Mouse (Mus musculus): ENCODE results near the gene Pdzd2. TPM values are rescaled to one million over a fixed set of nuclear protein-coding genes. Genes with fewer than 3 reads are reported as not detected.

Pdzd2 gene
- polyA plus RNA-seq, 2 experiments, result 0.19 to 0.89 TPM

DNA sequence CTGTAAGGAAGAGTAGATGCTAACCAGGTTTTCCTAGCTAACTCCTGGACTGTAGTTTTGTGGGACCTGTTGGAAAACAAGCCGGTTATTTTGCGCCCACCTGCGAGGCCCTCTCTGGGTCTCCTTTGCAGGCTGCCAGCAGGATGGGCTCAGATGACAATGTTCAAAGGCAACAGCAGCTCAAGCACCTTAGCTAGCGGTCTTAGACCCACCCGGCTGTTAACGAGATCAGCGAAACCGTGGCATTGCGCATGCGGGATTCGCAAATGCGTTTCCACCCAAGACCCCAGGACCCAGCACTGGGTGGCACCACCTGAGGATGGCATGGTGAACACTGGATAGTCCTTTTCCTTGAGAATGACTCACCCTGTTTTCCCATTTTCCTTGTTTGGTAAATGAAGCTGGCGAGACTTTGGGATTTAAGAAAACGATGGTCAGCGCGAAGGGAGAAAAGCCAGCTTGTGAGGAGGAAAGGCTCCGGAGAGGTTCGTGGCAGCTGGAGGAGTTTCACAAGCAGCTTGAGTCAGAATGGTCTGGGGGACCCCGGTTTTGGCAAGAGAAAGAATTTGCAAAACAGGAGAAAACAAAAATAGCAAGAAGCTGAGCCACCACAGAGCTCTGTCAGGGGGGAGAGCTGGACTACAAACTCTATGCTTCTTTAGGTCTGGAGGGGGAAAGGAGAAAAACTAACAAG is 379.1 kb downstream of the Pdzd2 start:
- TF ChIP-seq CTCF (IDR thresholded peaks at IDR 0.05; ENCODE audit: low read depth), result no peak
- no peak for TF ChIP-seq EP300 (IDR thresholded peaks at IDR 0.05; ENCODE audit: low read depth)
- ATAC-seq (ENCODE audit: insufficient read depth), result no peak
- no peak for DNase-seq (ENCODE audit: low read depth in 3 of 3, low spot score in 3 of 3)
- H3K4me2 ChIP-seq (ENCODE audit: low read depth), result no peak overlapping the region
- H3K9ac ChIP-seq (replicated peaks), result no peak overlapping the region
- H3K4me1 ChIP-seq (replicated peaks; ENCODE audit: control insufficient read depth in 2 of 2, insufficient read depth in 2 of 2, low read length in 1 of 2), result peaks cover under 1 to 4% of the 10 kb centered on the region in 2 experiments; a peak in 3 of 4 replicates
- no peak overlapping the region for H3K27ac ChIP-seq
- 84% methylated on average over 19 of the region's 19 CpGs for WGBS (ENCODE audit: insufficient replicate concordance)
- H3K27me3 ChIP-seq (ENCODE audit: control insufficient read depth, insufficient read depth, low read length), result no peaks in the 10 kb centered on the region
- H3K9me3 ChIP-seq (ENCODE audit: control insufficient read depth, low read length), result no peaks in the 10 kb centered on the region
- no peak overlapping the region for H3K4me3 ChIP-seq (ENCODE audit: insufficient read depth in 1 of 2, low read depth in 2 of 2, low read length in 2 of 2)
- peaks cover under 1% of the 10 kb centered on the region for H3K36me3 ChIP-seq (replicated peaks; ENCODE audit: control insufficient read depth, insufficient read depth, low read depth)

DNA sequence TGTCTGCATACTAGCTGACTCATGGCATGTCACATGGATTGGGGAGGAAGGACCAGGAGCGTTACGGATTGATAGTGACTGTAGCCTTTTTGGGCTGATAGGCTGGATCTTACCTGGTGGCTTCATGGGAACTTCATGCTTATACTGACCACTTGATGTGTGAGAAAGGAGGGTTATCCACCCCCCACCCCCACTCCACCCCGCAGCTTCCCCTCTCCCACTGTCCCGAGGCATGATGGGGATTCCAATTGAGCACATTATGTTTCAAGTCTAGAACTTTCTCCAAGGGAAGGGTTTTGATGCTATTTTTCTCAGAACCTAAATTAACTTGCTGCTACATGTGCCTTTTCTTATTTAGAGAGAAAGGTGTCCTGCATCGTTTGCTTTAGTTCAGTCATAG is 381.3 kb downstream of the Pdzd2 start:
- H3K27me3 ChIP-seq (ENCODE audit: control insufficient read depth, insufficient read depth, low read length), result no peaks in the 10 kb centered on the region
- peaks cover 15% of the 10 kb centered on the region for H3K36me3 ChIP-seq (replicated peaks; ENCODE audit: control insufficient read depth, insufficient read depth, low read depth)
- H3K9me3 ChIP-seq (ENCODE audit: control insufficient read depth, low read length), result no peaks in the 10 kb centered on the region
- no peak for ATAC-seq (ENCODE audit: insufficient read depth)
- no peak overlapping the region for H3K4me3 ChIP-seq (ENCODE audit: insufficient read depth in 1 of 2, low read depth in 2 of 2, low read length in 2 of 2)
- 89% methylated on average over 5 of the region's 5 CpGs for WGBS (ENCODE audit: insufficient replicate concordance)
- no peak for DNase-seq (ENCODE audit: low read depth in 3 of 3, low spot score in 3 of 3)
- H3K27ac ChIP-seq, result no peak overlapping the region
- H3K4me2 ChIP-seq (ENCODE audit: low read depth), result no peak overlapping the region
- H3K4me1 ChIP-seq (replicated peaks; ENCODE audit: control insufficient read depth in 2 of 2, insufficient read depth in 2 of 2, low read length in 1 of 2), result no peaks in the 10 kb centered on the region
- no peak for TF ChIP-seq CTCF (IDR thresholded peaks at IDR 0.05; ENCODE audit: low read depth)
- no peak for TF ChIP-seq EP300 (IDR thresholded peaks at IDR 0.05; ENCODE audit: low read depth)
- H3K9ac ChIP-seq (replicated peaks), result no peak overlapping the region

DNA sequence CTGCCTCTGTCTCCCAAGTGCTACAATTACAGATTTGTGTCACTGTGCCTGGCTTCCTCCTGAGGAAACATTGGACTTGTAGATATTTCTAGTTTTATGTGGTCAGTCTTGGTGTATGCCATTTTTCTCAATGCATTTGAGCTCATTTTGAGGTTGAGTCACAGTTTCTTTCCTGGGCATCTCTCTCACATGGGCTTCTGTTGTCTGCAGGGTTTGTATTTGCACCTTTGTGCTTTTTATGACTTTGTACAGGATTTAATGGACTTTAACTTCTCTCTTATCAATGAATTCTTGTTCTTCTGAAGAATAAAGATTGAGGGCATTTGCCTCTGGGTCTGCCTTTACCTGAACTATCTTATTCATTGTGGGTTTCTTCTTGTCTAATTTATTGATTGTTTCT is 382.3 kb downstream of the Pdzd2 start:
- Histone ChIP-seq H3K9me3 (ENCODE audit: control insufficient read depth, low read length) (no peaks in the 10 kb centered on the region), H3K4me2 (ENCODE audit: low read depth) (no peak overlapping the region), H3K27ac (no peak overlapping the region), H3K36me3 (replicated peaks; ENCODE audit: control insufficient read depth, insufficient read depth, low read depth) (peaks cover 17% of the 10 kb centered on the region), H3K27me3 (ENCODE audit: control insufficient read depth, insufficient read depth, low read length) (no peaks in the 10 kb centered on the region), H3K4me1 (replicated peaks; ENCODE audit: control insufficient read depth in 2 of 2, insufficient read depth in 2 of 2, low read length in 1 of 2) (no peaks in the 10 kb centered on the region), H3K9ac (replicated peaks) (no peak overlapping the region), H3K4me3 (ENCODE audit: insufficient read depth in 1 of 2, low read depth in 2 of 2, low read length in 2 of 2) (no peak overlapping the region)
- DNase-seq (ENCODE audit: low read depth in 3 of 3, low spot score in 3 of 3) (no peak), ATAC-seq (ENCODE audit: insufficient read depth) (no peak)
- TF ChIP-seq EP300 (IDR thresholded peaks at IDR 0.05; ENCODE audit: low read depth) (no peak), CTCF (IDR thresholded peaks at IDR 0.05; ENCODE audit: low read depth) (no peak)

DNA sequence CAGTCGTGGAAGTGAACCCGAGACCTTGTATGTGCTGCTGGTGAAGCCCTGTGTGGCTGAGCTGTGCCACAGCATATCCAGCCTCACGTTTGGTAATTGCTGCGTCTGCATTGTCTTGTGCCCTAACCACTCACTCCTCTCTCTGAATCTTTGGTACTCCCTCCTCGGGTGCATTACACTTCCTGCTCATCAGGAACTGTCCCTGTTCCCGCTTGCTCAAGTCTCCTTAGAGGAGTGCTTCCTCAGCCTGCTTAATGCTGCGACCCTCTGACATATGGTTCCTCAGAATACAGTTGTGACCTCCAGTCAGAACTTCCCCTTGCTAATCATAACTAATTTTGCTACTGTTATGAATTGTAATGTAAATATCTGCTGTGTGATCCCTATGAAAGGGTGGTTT is 383.8 kb downstream of the Pdzd2 start:
- H3K9me3 ChIP-seq (ENCODE audit: control insufficient read depth, low read length), result no peaks in the 10 kb centered on the region
- peaks cover 23% of the 10 kb centered on the region for H3K36me3 ChIP-seq (replicated peaks; ENCODE audit: control insufficient read depth, insufficient read depth, low read depth)
- no peak overlapping the region for H3K4me3 ChIP-seq (ENCODE audit: insufficient read depth in 1 of 2, low read depth in 2 of 2, low read length in 2 of 2)
- no peak overlapping the region for H3K4me2 ChIP-seq (ENCODE audit: low read depth)
- no peak overlapping the region for H3K9ac ChIP-seq (replicated peaks)
- DNase-seq (ENCODE audit: low read depth in 3 of 3, low spot score in 3 of 3) (no peak), ATAC-seq (ENCODE audit: insufficient read depth) (no peak)
- TF ChIP-seq EP300 (IDR thresholded peaks at IDR 0.05; ENCODE audit: low read depth) (no peak), CTCF (IDR thresholded peaks at IDR 0.05; ENCODE audit: low read depth) (no peak)
- no peak overlapping the region for H3K27ac ChIP-seq
- 71% methylated on average over 7 of the region's 7 CpGs for WGBS (ENCODE audit: insufficient replicate concordance)
- H3K4me1 ChIP-seq (replicated peaks; ENCODE audit: control insufficient read depth in 2 of 2, insufficient read depth in 2 of 2, low read length in 1 of 2), result no peaks in the 10 kb centered on the region
- no peaks in the 10 kb centered on the region for H3K27me3 ChIP-seq (ENCODE audit: control insufficient read depth, insufficient read depth, low read length)

DNA sequence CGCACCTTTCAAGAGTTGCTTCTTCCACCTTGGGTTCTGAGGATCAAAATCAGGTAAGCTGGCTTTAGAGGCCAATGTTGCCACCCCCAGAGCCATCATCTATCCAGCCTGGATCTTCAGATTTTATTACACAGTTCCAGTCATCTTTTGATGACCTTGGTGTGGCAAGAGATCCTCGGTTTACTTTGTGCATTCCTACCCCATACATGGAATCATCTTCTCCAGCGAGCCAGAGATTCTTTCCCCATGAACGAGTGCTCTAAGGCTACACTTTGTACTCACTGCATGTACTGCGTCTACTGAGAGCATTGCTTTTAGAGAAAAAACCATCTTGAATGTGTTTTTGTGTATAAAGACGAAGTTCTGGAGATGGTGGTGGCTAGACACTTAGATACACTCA is 384.5 kb downstream of the Pdzd2 start:
- 84% methylated on average over 6 of the region's 6 CpGs for WGBS (ENCODE audit: insufficient replicate concordance)
- Histone ChIP-seq H3K9ac (replicated peaks) (no peak overlapping the region), H3K4me3 (ENCODE audit: insufficient read depth in 1 of 2, low read depth in 2 of 2, low read length in 2 of 2) (no peak overlapping the region), H3K9me3 (ENCODE audit: control insufficient read depth, low read length) (no peaks in the 10 kb centered on the region), H3K4me2 (ENCODE audit: low read depth) (no peak overlapping the region), H3K27ac (no peak overlapping the region), H3K27me3 (ENCODE audit: control insufficient read depth, insufficient read depth, low read length) (no peaks in the 10 kb centered on the region), H3K36me3 (replicated peaks; ENCODE audit: control insufficient read depth, insufficient read depth, low read depth) (peaks cover 25% of the 10 kb centered on the region), H3K4me1 (replicated peaks; ENCODE audit: control insufficient read depth in 2 of 2, insufficient read depth in 2 of 2, low read length in 1 of 2) (no peaks in the 10 kb centered on the region)
- ATAC-seq (ENCODE audit: insufficient read depth) (no peak), DNase-seq (ENCODE audit: low read depth in 3 of 3, low spot score in 3 of 3) (no peak)
- TF ChIP-seq EP300 (IDR thresholded peaks at IDR 0.05; ENCODE audit: low read depth), result no peak
- no peak for TF ChIP-seq CTCF (IDR thresholded peaks at IDR 0.05; ENCODE audit: low read depth)
